Mouse (Mus musculus) kidney, embryonic 14.5 days (tissue): ENCODE measurements around the gene Mms19. TPM values are rescaled to one million over a fixed set of nuclear protein-coding genes. Genes with fewer than 3 reads are reported as not detected.
A peak's percentile ranks its signal among the peaks of the same experiment; 100 is the strongest.

Experiments used
- ATAC-seq: fragments of 200-750 bp; cut with Nextera tagmentation; 2 replicates; pipeline ENCODE4 v1.8.0; 2017; ENCODE audit warnings: moderate number of reproducible peaks, mild to moderate bottlenecking, moderate TSS enrichment, moderate library complexity; ENCODE audit not compliant: low FRiP score, low TSS enrichment
- H3K27ac ChIP-seq: fragments of 300-500 bp; sonication (generic); 2 replicates; pipeline ENCODE4 v1.5.1; 2014; ENCODE audit warnings: low read depth, mild to moderate bottlenecking, low read length, moderate library complexity, mixed read lengths
- H3K27me3 ChIP-seq: fragments of 300-500 bp; sonication (generic); 2 replicates; pipeline ENCODE4 v1.6.1; 2014; ENCODE audit warnings: mild to moderate bottlenecking, low read length; ENCODE audit not compliant: control insufficient read depth, insufficient read depth
- H3K36me3 ChIP-seq: fragments of 300-500 bp; sonication (generic); 2 replicates; pipeline ENCODE4 v1.6.1; 2014; ENCODE audit warnings: low read length, mixed read lengths; ENCODE audit not compliant: control insufficient read depth, insufficient read depth
- H3K4me1 ChIP-seq: fragments of 300-500 bp; sonication (generic); 2 replicates; pipeline ENCODE4 v1.6.1; 2014; ENCODE audit warnings: low read length, mixed read lengths; ENCODE audit not compliant: control insufficient read depth, insufficient read depth
- H3K4me2 ChIP-seq: fragments of 300-500 bp; sonication (generic); replicated peaks from 2 replicates; pipeline ENCODE4 v1.6.1; 2014; ENCODE audit warnings: low read depth, mild to moderate bottlenecking, low read length
- H3K4me3 ChIP-seq: fragments of 300-500 bp; sonication (generic); 2 replicates; pipeline ENCODE4 v1.5.1; 2014; ENCODE audit warnings: mild to moderate bottlenecking, low read length
- H3K9ac ChIP-seq: fragments of 300-500 bp; sonication (generic); 2 replicates; pipeline ENCODE4 v1.6.1; 2014; ENCODE audit warnings: low read depth, mild to moderate bottlenecking, low read length, moderate library complexity
- H3K9me3 ChIP-seq: fragments of 300-500 bp; sonication (generic); 2 replicates; pipeline ENCODE4 v1.6.1; 2016; ENCODE audit warnings: low read length; ENCODE audit not compliant: control insufficient read depth
- WGBS: fragments of 180-500 bp; shearing (Covaris S2); extraction: QIAGEN DNeasy Blood & Tissue Kit; methylation state at CpG from one replicate; pipeline ENCODE4 v1.1.7; 2014; 5-methylcytosine and 5-hydroxymethylcytosine counted together
- polyA plus RNA-seq: library from polyadenylated mRNA; unstranded; fragments of >200 nt; fragmentation: Nextera tagmentation; extraction: Ambion mirVana; gene quantifications from 2 replicates; pipeline ENCODE4 v1.2.1, GENCODE M21; 2014

The Mms19 gene
- polyA plus RNA-seq, 1 experiment from 2014 or later: 42.3 TPM

- ATAC-seq: no peak
- H3K27me3 ChIP-seq: no peaks in the 10 kb centered on the region
- H3K4me1 ChIP-seq: no peaks in the 10 kb centered on the region
- no peak overlapping the region for H3K4me3 ChIP-seq
- H3K27ac ChIP-seq: no peak overlapping the region
- H3K9ac ChIP-seq: no peak overlapping the region
- H3K36me3 ChIP-seq: peaks cover 9% of the 10 kb centered on the region; the same call in 1 of the 2 replicates
- WGBS: 55% methylated on average over 13 of the region's 13 CpGs
- H3K9me3 ChIP-seq: no peaks in the 10 kb centered on the region
- H3K4me2 ChIP-seq: no peak overlapping the region
Observed at GRCm38 (mm10) chr19:41973891-41974794, 6.8 kb downstream of the Mms19 start.

DNA sequence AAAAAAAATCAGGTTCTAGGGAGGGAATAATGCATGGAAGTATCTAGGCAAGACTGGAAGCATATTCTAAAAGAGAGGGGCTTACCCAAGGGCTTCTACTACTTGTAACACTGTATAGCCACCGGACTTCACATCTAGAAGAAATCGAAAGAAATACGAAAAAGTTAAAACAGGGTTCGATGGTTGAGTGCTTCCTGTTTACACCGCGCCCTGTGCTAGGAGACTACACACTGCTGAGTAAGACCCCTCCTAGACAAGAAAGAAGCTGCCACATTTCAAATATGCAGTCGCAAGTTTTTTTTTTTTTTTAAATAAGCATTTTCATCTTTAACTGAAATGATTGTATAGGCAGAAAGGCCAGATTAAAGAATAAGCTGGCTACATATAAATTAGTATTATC, 11.3 kb downstream of the Mms19 start:
- H3K9ac ChIP-seq: no peak overlapping the region
- H3K4me1 ChIP-seq: no peaks in the 10 kb centered on the region
- no peaks in the 10 kb centered on the region for H3K27me3 ChIP-seq
- H3K27ac ChIP-seq: no peak overlapping the region
- no peak for ATAC-seq
- no peaks in the 10 kb centered on the region for H3K9me3 ChIP-seq
- no peak overlapping the region for H3K4me3 ChIP-seq
- peaks cover 47% of the 10 kb centered on the region for H3K36me3 ChIP-seq
- no peak overlapping the region for H3K4me2 ChIP-seq
- WGBS: 96% methylated on average over 7 of the region's 7 CpGs

- 87% methylated on average over 3 of the region's 3 CpGs for WGBS
- Histone ChIP-seq H3K27ac (no peak overlapping the region), H3K36me3 (peaks cover 97% of the 10 kb centered on the region), H3K9ac (no peak overlapping the region), H3K4me2 (no peak overlapping the region), H3K27me3 (no peaks in the 10 kb centered on the region), H3K4me1 (no peaks in the 10 kb centered on the region), H3K4me3 (no peak overlapping the region), H3K9me3 (no peaks in the 10 kb centered on the region)
- ATAC-seq: no peak
Observed at GRCm38 (mm10) chr19:41953574-41953973, 27.4 kb downstream of the Mms19 start.

- Histone ChIP-seq H3K27me3 (no peaks in the 10 kb centered on the region), H3K9me3 (no peaks in the 10 kb centered on the region), H3K36me3 (peaks cover 98% of the 10 kb centered on the region), H3K27ac (no peak overlapping the region), H3K4me3 (no peak overlapping the region), H3K4me1 (no peaks in the 10 kb centered on the region), H3K4me2 (no peak overlapping the region), H3K9ac (no peak overlapping the region)
- no peak for ATAC-seq
- WGBS: 80% methylated on average over 4 of the region's 4 CpGs
Observed at GRCm38 (mm10) chr19:41952287-41952686, 28.7 kb downstream of the Mms19 start.

DNA sequence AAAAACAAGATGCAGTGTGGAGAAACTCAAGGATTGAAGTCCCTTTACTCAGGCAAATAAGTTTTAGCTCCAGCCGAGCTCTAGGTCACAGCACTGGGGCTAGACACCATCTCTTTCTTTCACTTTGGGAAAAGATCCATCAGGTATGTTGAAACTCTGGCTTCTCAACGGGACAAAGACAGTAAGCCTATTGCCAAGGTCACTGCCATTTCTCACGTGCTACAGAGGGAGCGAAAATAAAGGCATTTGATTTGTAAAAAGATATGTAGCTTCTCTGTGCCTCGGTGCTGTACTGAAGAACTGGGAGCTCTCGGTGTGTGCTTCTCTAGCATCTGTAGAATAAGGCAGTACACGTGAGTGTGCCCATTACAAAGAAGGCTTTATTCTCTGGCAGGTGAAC, 37.1 kb downstream of the Mms19 start:
- Histone ChIP-seq H3K9me3 (0 out of 2 replicates have a peak, but pooled peaks cover 2% of the 10 kb centered on the region), H3K4me3 (no peak overlapping the region), H3K4me1 (no peaks in the 10 kb centered on the region), H3K36me3 (peaks cover 94% of the 10 kb centered on the region), H3K4me2 (no peak overlapping the region), H3K27me3 (no peaks in the 10 kb centered on the region), H3K9ac (no peak overlapping the region), H3K27ac (no peak overlapping the region)
- no peak for ATAC-seq
- WGBS: 91% methylated on average over 7 of the region's 7 CpGs

DNA sequence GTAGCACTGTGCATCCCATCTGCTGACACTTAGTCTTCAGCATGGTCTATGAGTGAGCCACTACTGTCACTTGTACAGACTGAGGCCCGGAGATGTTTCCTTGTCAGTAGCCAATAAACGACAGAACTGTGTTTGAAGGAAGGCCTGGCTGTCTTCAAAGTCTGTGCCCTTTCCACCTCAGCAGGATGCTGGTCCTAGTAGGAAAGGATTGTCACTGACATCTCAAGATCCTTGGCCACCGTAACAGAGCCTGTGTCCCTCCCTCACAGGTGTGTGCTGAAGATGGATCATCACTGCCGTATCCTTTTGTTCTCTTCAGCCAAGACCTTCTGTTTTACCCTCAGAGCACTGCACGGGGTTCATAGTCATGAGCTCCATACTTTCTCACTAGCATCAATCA, 42.4 kb downstream of the Mms19 start:
- H3K4me3 ChIP-seq: no peak overlapping the region
- peaks cover 7% of the 10 kb centered on the region; the same call in 1 of the 2 replicates for H3K4me1 ChIP-seq
- H3K4me2 ChIP-seq: no peak overlapping the region
- H3K36me3 ChIP-seq: peaks cover 52% of the 10 kb centered on the region
- H3K9ac ChIP-seq: no peak overlapping the region
- no peak overlapping the region for H3K27ac ChIP-seq
- H3K27me3 ChIP-seq: no peaks in the 10 kb centered on the region
- no peak for ATAC-seq
- WGBS: 92% methylated on average over 5 of the region's 5 CpGs
- H3K9me3 ChIP-seq: no peaks in the 10 kb centered on the region

- WGBS: 92% methylated on average over 1 of the region's 1 CpGs
- Histone ChIP-seq H3K27me3 (no peaks in the 10 kb centered on the region), H3K4me3 (no peak overlapping the region), H3K27ac (no peak overlapping the region), H3K4me2 (no peak overlapping the region), H3K9me3 (no peaks in the 10 kb centered on the region), H3K4me1 (peaks cover 7% of the 10 kb centered on the region; the same call in 1 of the 2 replicates), H3K36me3 (peaks cover 31% of the 10 kb centered on the region), H3K9ac (no peak overlapping the region)
- ATAC-seq: no peak
Observed at GRCm38 (mm10) chr19:41935921-41936320, 45.0 kb downstream of the Mms19 start.

DNA sequence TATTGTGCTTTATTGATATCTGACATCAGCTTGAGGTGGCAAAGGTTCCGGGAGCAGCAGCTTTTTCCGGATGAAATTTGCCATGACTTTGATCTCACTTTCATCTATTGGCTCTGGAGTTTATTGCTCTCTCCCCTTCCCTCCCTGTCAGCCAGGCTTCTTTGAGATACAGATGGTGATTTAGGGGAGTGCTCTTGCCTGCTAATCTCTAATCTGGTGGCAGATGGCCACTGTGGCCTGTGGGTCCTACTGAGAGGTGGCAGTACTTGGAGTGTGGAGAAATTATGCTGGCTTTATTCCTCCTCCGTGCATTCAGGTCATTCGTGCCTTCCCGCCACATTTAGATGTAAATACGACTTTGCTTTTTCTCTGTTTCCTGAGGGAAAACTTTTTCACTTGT, 46.8 kb downstream of the Mms19 start:
- Histone ChIP-seq H3K36me3 (peaks cover 22% of the 10 kb centered on the region), H3K4me2 (peak overlapping the region; percentile 66), H3K27me3 (no peaks in the 10 kb centered on the region), H3K4me3 (peak overlapping the region; percentile 87), H3K4me1 (peaks cover 7% of the 10 kb centered on the region; the same call in 1 of the 2 replicates), H3K9ac (peak overlapping the region; percentile 79; the same call in 1 of the 2 replicates), H3K27ac (no peak overlapping the region), H3K9me3 (no peaks in the 10 kb centered on the region)
- ATAC-seq: no peak
- WGBS: 16% methylated on average over 6 of the region's 6 CpGs
